Mouse (Mus musculus) brain, embryonic 14.5 days (tissue): Measurements from ENCODE around the gene Stard5.

Source experiments
- CTCF ChIP-seq: fragments of 200-500 bp; IDR thresholded peaks from 2 replicates; pipeline ENCODE4 v1.5.1; 2012; ENCODE audit warnings: inconsistent platforms, mild to moderate bottlenecking, moderate library complexity, borderline replicate concordance; ENCODE audit not compliant: insufficient read depth, insufficient read length; ENCODE audit errors: extremely low read depth
- POLR2A ChIP-seq: fragments of 200-500 bp; IDR thresholded peaks from 2 replicates; pipeline ENCODE4 v1.6.1; 2012; ENCODE audit warnings: mild to moderate bottlenecking, inconsistent platforms, borderline replicate concordance; ENCODE audit not compliant: poor library complexity, insufficient read depth, insufficient read length, severe bottlenecking; ENCODE audit errors: extremely low read depth

GRCm38 (mm10) chr7:83624065-83624464 lies 7.7 kb upstream of the Stard5 start:
- TF ChIP-seq CTCF, result no peak
- no peak for TF ChIP-seq POLR2A
